Mouse (Mus musculus) left cerebral cortex, adult 18-20 months (tissue): Measurements from ENCODE around the gene Mut. TPM values are rescaled to one million over a fixed set of nuclear protein-coding genes. Genes with fewer than 3 reads are reported as not detected.

Source experiments
- DNase-seq, 2 experiments: peaks; one replicate each; pipeline ENCODE4 v3.0.0; 2021 to 2022; ENCODE audit warnings: low spot score in 2 of 2, mixed read lengths in 1 of 2
- long read RNA-seq, 2 experiments: library from polyadenylated mRNA; stranded (forward); transcript quantifications; one replicate each; pipeline ENCODE4 v2.0.0; 2021
- total RNA-seq, 2 experiments: library from RNA; stranded (reverse); gene quantifications; 2 replicates each; pipeline ENCODE4 v1.2.3; 2021

Mut gene
- total RNA-seq: 10 to 100 TPM; 38.8 to 42.1 TPM
- long read RNA-seq, experiment 1, transcript Mut-201 (13 exons, 3,674 nt): major isoform, 39 of 43 reads
- long read RNA-seq, experiment 1, partial matches to known transcripts: 2 of 43 reads
- long read RNA-seq, experiment 1, other reads (novel, unspliced or antisense): 2 of 43 reads
- long read RNA-seq, experiment 2, transcript Mut-201 (13 exons, 3,674 nt): major isoform, 32 of 38 reads
- long read RNA-seq, experiment 2, partial matches to known transcripts: 5 of 38 reads
- long read RNA-seq, experiment 2, other reads (novel, unspliced or antisense): 1 of 38 reads

DNA sequence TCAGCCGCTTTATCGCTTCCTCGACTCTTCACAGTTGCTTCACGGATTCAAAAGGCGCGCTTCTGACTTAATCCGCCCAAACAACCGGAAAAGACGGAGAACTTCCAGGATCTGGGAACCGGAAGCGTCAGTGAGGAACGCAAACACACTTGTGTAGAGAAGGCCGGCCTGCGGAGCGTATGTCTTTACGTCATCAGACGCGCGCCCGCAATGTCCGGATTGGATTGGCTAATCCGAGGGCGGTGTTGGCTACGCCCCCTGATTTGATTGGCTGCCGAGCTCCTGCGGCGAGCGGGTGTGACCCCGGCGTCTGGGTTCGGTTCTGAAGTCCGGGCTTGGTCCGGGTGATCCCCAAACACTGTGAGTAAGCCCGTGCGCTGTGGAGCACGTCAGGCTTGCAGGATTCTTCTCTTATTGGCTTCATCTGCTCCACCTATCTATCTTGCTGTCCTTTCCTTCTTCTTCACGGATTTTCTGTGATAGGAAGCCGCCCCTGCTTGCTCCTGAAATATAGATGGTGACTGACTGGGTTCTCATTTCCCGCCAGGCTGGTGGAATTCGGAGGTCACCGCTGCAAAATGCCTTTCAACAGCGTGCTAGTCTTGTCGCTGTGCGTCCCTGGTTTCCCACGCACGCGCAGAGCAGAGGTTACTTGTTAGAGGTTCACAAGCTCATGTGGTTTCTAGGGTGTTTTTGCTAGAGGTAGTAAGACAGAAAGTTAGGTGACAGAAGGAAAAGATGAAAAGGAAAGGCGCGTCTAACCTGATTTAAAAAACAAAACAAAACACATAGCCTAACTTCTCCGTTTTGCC, at the start of gene Mut, which contains the start of gene Cenpq:
TSS of gene Mut (plus strand) at position 266 of the 812 bp plus-strand sequence.
TSS of gene Cenpq (minus strand) at position 628 of the 812 bp plus-strand sequence.
- peak; percentile 99 for DNase-seq

DNA sequence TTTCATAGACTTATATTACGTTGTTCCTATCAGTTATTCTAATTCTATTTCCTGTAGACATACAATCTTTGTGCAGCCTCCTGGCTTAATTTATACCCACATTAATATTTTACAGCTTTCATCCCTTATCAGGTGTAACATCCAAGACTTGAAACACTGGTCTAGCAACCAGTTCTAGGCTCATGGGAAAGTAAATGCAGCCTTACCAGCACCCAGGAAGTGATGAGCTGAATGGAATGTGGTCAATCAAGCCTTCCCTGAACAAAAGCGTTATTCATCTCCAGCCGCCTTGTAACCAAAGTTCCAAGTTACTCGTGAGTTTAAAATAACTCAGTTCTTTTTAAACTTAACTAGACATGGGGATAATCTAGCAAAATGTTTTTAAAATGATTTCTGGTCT, 49.3 kb upstream of the Mut start:
- DNase-seq: no peak

DNA sequence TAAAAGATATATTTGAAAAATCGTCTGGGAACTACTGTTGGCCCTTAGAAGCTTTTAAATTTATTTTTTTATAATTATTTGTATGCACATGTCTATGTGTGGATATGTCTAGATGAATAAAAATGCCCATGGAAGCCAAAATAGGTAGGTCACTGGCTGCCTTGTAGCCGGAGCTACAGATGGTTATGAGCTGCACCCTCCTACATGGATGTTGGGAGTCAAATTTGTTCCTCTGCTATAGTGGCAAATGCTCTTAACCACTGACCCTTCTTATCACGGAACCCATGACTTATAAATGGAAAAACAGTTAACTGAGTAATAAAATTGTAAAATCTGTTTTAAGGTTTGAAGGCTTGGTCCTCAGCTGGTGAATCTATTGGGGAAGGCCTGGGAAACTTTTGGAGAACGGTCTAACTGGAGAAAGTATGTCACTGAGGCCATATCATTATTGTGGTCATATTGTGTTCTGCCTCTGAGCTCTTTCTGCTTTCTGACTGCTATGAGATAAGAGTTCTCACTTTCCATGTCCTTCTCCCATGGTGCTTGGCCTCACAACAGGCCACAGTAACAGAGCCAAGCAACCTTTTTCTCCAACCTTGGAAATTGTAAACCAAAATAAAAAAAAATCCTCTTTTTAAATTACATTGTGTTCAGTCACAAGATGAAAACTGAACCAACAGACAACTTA, 46.5 kb upstream of the Mut start:
- DNase-seq: no peak

DNA sequence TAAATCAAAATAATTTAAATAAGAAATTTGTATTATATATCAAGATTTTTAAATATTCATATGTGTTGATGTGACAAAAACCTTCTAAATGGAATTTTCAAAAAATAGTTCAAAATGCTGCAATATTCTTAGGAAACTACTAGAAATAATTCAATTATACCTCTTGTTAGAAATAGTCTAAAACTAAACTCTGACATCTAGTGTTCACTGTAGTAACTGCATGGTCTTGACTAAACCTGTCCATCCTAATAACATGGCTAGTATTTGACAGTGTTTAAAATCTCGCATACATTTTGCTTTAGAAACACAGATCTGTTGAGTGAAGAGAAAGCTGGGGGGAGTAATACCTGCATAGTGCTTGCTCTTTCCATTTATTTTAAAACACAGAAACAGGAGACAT, 37.6 kb upstream of the Mut start:
- DNase-seq: no peak

DNA sequence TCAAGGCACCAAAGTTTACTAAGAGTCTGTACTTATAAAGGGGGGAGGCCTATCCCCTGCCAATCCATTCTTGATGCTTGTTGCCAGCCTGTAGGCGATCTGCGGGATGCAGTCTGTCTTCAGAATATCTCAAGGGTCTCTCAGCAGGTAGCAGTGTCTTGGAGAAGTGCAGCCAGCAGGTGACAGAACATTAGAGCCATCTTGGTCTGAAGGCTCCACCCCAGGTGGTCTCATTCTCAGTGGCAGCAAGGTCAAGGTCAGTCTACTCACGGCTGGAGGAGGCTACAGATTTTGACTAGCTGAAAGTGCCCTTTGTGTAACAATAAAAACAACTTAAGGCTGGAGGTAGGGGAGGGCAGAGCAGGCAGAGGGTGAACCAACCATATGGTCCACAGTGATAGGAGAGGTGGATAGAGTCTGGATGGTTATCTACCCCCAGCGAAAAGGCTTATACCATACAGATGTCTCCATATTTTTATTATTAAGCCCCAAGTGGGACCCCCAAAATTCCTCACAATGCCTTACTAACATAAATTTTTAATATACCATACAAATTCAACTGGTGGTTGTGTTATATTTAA, 34.6 kb upstream of the Mut start:
- DNase-seq: no peak

DNA sequence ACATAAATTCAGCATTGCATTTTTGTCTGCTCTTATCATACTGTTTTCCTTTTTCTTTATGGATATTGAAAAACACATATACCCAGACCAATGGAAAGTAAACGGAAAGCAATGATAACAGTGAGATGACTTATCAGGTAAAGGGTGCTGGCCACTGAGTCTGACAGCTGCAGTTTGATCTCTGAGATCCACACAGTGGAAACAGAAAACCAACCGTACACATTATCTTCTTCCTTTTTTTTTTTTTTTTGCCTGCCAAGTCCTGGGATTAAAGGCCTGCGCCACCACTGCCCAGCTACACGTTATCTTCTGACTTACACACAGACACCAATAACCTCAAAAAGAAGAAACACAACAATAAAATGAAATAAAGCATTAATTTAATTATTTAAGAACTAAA, 31.1 kb upstream of the Mut start:
- DNase-seq: no peak

DNA sequence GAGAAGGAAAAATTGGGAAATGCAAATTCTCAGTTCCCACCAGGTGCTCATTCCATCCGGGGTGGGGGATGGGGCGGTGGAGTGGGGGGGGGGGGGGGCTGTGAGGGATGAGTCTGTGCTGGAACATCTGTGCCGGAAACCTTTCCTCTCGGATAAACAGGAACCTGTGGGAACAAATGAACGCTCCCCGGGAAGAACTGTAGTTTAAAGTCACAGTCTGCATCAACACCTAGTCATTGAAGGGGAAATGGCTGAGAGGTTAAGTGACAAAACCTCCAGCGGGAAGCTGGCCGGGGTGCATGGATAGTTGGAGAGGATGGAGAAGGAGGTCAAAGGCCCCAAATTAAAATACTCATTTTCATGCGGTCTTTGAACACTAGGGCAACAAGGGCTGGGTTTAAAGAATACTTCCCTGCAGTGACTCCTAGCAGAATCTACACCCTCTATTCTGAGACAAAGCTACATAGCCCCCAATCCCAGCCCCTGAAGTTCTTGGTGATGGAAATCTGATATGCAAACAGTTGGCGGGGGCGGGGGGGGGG, 30.4 kb upstream of the Mut start:
- no peak for DNase-seq

DNA sequence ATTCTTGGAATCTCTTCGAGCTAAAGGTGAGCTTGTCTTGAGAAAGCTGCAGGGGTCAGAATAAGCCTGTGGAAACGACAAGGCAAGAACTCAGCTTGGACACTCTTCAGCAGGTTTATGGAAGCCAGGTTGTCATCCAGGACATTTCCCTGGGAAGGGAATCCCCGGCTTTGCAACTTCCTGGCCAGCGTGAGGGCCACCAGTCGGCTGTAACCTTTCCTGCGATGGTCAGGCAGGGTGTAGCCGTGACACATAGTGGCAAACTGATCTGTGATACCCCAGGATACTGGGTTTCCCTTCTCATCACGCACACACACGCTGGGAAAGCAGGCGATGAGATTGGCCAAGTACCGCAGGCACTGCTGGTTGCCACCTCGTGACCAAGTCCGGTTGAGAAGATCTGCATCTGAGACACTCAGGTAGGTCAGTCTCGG, 29.7 kb upstream of the Mut start:
- no peak for DNase-seq

DNA sequence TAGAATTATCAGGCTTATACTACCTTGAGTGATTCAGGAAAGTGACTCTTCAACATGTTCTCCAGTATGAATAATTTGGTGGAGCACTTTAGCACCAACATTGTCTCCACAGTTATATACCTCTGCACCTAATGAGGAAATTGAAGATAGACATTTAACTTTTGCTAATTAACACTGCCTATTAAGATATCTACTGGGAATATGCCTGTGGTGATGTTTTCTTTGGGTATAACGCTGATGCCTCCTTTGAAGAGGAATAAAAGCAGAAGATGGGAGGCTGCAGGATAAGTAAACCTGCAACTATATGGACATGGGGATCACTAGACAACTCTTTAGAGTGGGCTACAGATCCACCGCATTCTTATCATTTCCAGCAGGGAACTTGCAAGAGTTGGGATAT, 20.2 kb upstream of the Mut start, which contains the start of gene Glyatl3:
TSS of gene Glyatl3 (minus strand) at position 101 of the 400 bp plus-strand sequence.
- no peak for DNase-seq

DNA sequence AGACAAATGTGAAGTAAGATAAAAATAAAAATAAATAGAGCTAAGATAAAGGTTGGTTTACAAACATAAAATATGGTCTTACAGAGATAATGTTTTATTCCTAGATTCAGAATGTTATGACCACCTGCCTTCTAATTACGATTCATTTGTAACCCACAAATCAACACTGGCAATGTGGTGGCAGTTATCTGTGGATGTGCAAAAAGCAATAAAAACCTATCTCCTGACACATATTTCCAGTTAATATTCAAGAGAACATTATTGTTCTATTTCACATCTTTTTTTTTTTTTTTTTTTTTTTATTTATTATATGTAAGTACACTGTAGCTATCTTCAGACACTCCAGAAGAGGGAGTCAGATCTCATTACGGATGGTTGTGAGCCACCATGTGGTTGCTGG, 19.0 kb upstream of the Mut start:
- DNase-seq: no peak

DNA sequence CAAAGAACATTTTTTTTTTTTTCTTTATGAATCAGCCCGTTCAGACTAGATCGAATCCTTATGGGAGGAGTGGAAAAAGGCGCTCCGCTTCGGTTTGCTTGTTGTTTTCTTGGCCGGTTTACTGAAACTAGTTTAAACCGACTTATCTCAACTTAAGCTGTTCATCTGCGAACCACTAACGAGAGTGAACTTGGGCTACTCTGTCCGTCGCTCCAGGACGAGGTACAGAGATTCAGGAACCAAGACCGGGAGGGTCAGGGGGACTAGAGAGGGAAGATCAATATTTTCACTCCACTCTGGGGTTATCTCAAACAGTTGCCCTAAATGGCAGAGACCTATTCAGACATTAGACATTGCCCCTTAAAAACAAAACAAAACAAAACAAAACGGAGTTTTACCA, 500 bp upstream of the Mut start:
- DNase-seq: no peak

DNA sequence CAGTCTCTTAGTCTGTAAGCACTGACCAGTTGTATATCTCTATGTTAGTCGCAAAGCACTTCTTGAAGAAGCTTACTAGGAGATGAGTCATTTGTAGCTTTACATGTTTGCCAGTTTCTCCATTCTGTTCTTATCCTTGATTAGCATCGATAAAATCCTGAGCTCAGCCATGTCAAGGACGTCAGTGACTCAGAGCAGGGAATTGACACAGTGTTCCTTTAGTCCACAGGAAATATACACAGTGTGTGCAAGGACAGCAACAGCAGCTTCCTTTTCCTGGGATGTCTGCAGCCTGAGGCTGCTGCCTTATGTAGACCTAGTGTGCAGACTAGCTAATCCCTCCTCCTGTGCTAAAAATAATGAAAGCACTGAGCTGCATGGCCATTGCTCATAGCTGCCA, 14.0 kb downstream of the Mut start:
- no peak for DNase-seq

DNA sequence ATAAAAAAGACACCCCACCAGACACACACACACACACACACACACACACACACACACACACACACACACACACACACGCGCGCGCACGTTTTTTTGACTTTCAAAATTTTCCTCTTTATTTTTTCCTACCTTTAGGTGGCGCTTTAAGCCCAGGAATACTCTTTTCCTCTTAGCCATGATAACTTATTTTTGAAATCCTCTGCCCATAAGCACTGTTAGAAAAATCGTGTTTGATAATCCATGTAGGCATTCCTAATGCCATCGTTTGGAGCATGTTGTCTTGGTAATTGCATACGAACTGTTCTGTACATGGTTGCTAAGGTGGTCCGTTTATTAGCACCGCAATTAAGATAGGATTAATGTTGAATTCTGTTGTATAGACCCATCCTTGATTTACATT, 43.4 kb downstream of the Mut start:
- DNase-seq: no peak

DNA sequence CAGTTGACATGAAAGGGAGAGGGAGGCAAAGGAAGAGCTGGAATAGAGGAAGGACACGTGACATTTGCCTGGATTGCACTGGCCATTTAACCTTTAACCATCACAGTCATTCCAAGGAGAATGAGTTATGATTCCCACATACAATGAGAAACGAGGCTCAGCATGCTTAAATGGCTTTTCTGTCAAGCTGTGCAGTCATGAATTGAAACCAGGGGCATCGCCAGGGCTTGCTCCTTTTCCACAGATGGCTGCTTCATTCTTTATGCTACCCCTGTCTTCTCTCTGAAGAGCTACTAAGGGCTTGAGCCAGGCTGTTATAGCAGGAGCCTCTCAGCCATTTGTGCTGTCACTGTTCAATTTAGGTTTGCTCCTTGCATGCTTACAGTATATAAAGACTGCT, 57.6 kb downstream of the Mut start:
- DNase-seq: no peak

Other genes with a start within 250 kb of the Mut start
- gene Esp1, start 207.6 kb upstream of the Mut start, total RNA-seq: not detected
- not detected for gene Crisp2, start 127.7 kb upstream of the Mut start, total RNA-seq
- gene Rhag, start 123.6 kb upstream of the Mut start, total RNA-seq: not detected
- gene 9130008F23Rik, start 54.1 kb upstream of the Mut start, total RNA-seq: not detected
- gene Glyatl3, start 20.3 kb upstream of the Mut start, total RNA-seq: not detected
- gene Cenpq, start 362 bp downstream of the Mut start, total RNA-seq: 1 to 10 TPM; 3.3 to 3.9 TPM